Mouse (Mus musculus) urinary bladder, adult 2 months (tissue): ENCODE measurements around the gene Megf8. TPM values are rescaled to one million over a fixed set of nuclear protein-coding genes. Genes with fewer than 3 reads are reported as not detected.
A peak's percentile ranks its signal among the peaks of the same experiment; 100 is the strongest.

Experiments
- DNase-seq: peaks from one replicate; pipeline ENCODE4 v3.0.0; 2022; ENCODE audit warnings: low spot score
- polyA plus RNA-seq: library from polyadenylated mRNA; depleted of rRNA; stranded (reverse); fragments of >200 nt; gene quantifications from 2 replicates; pipeline ENCODE4 v1.2.3, GENCODE M21; 2012; rRNA removed

The Megf8 gene
- 21.5 and 28.4 TPM in 2 replicates for polyA plus RNA-seq

GRCm38 (mm10) chr7:25316532-25317445, at the start of gene Megf8:
Gene Megf8 (plus strand): TSS chr7:25317164.
- peak; percentile 82 for DNase-seq

- no peak for DNase-seq
Measured at GRCm38 (mm10) chr7:25267301-25267750, 49.6 kb upstream of the Megf8 start, which contains the start of gene Cic. Gene Cic (plus strand): TSS chr7:25267704.

- DNase-seq, result peak; percentile 96
Measured at GRCm38 (mm10) chr7:25267751-25268463, 49.1 kb upstream of the Megf8 start.

GRCm38 (mm10) chr7:25268588-25268987, 48.4 kb upstream of the Megf8 start:
- DNase-seq, result no peak

- peak; percentile 28 for DNase-seq
Measured at GRCm38 (mm10) chr7:25269029-25269428, 47.9 kb upstream of the Megf8 start.

GRCm38 (mm10) chr7:25269545-25270271, 47.3 kb upstream of the Megf8 start:
- peak; percentile 29 for DNase-seq

- DNase-seq, result peak; percentile 27
Measured at GRCm38 (mm10) chr7:25270652-25271633, 46.0 kb upstream of the Megf8 start.

- no peak for DNase-seq
Measured at GRCm38 (mm10) chr7:25271651-25272444, 45.1 kb upstream of the Megf8 start.

GRCm38 (mm10) chr7:25272445-25273258, 44.3 kb upstream of the Megf8 start:
- no peak for DNase-seq

- DNase-seq, result no peak
Measured at GRCm38 (mm10) chr7:25273259-25274241, 43.4 kb upstream of the Megf8 start.

- DNase-seq, result no peak
Measured at GRCm38 (mm10) chr7:25274571-25274970, 42.4 kb upstream of the Megf8 start.

- DNase-seq, result no peak
Measured at GRCm38 (mm10) chr7:25274996-25275395, 42.0 kb upstream of the Megf8 start.

GRCm38 (mm10) chr7:25275555-25276298, 41.2 kb upstream of the Megf8 start:
- DNase-seq, result peak; percentile 53

- no peak for DNase-seq
Measured at GRCm38 (mm10) chr7:25277405-25277804, 39.6 kb upstream of the Megf8 start.

GRCm38 (mm10) chr7:25277998-25278340, 39.0 kb upstream of the Megf8 start:
- no peak for DNase-seq

- peak; percentile 68 for DNase-seq
Measured at GRCm38 (mm10) chr7:25278341-25279075, 38.5 kb upstream of the Megf8 start.
